Mouse (Mus musculus) liver, embryonic 16.5 days (tissue): ENCODE results near the gene Prkn. TPM values are rescaled to one million over a fixed set of nuclear protein-coding genes. Genes with fewer than 3 reads are reported as not detected.

Source experiments
- ATAC-seq: fragments of 200-750 bp; cut with Nextera tagmentation; 2 replicates; pipeline ENCODE4 v1.8.0; 2017; ENCODE audit warnings: low read depth, mild to moderate bottlenecking, moderate number of reproducible peaks, moderate library complexity
- H3K27ac ChIP-seq: fragments of 300-500 bp; sonication (generic); 2 replicates; pipeline ENCODE4 v1.5.1; 2014; ENCODE audit warnings: mild to moderate bottlenecking, low read length
- H3K27me3 ChIP-seq: fragments of 300-500 bp; sonication (generic); 2 replicates; pipeline ENCODE4 v1.6.1; 2014; ENCODE audit warnings: low read depth, low read length, mixed read lengths; ENCODE audit not compliant: control insufficient read depth, insufficient read depth
- H3K36me3 ChIP-seq: fragments of 300-500 bp; sonication (generic); 2 replicates; pipeline ENCODE4 v1.6.1; 2014; ENCODE audit warnings: mild to moderate bottlenecking; ENCODE audit not compliant: control insufficient read depth, insufficient read depth
- H3K4me1 ChIP-seq: fragments of 300-500 bp; sonication (generic); 2 replicates; pipeline ENCODE4 v1.6.1; 2014; ENCODE audit warnings: low read depth, low read length, mixed read lengths; ENCODE audit not compliant: control insufficient read depth
- H3K4me2 ChIP-seq: fragments of 300-500 bp; sonication (generic); 2 replicates; pipeline ENCODE4 v1.6.1; 2014; ENCODE audit warnings: low read depth, low read length, mixed read lengths
- H3K4me3 ChIP-seq: fragments of 300-500 bp; sonication (generic); 2 replicates; pipeline ENCODE4 v1.5.1; 2014; ENCODE audit warnings: low read depth, mild to moderate bottlenecking, low read length
- H3K9ac ChIP-seq: fragments of 300-500 bp; sonication (generic); 2 replicates; pipeline ENCODE4 v1.6.1; 2014; ENCODE audit warnings: low read depth, low read length
- H3K9me3 ChIP-seq: fragments of 300-500 bp; sonication (generic); replicated peaks from 2 replicates; pipeline ENCODE4 v1.6.1; 2016; ENCODE audit warnings: low read length; ENCODE audit not compliant: control insufficient read depth
- WGBS: fragments of 180-500 bp; shearing (Covaris S2); extraction: QIAGEN DNeasy Blood & Tissue Kit; methylation state at CpG from one replicate; pipeline ENCODE4 v1.1.7; 2014; ENCODE audit not compliant: insufficient replicate concordance; 5-methylcytosine and 5-hydroxymethylcytosine counted together
- polyA plus RNA-seq: library from polyadenylated mRNA; unstranded; fragments of >200 nt; fragmentation: Nextera tagmentation; extraction: Ambion mirVana; gene quantifications from 2 replicates; pipeline ENCODE4 v1.2.1, GENCODE M21; 2015

The Prkn gene
- polyA plus RNA-seq, 1 experiment from 2014 or later, result 0.70 TPM

GRCm38 (mm10) chr17:11919581-11919980 lies 1079.4 kb downstream of the Prkn start:
- WGBS, result 59% methylated on average over 6 of the region's 6 CpGs
- H3K4me3 ChIP-seq, result no peak overlapping the region
- H3K9me3 ChIP-seq, result no peaks in the 10 kb centered on the region
- no peaks in the 10 kb centered on the region for H3K4me1 ChIP-seq
- no peak overlapping the region for H3K9ac ChIP-seq
- H3K27me3 ChIP-seq, result peaks cover under 1% of the 10 kb centered on the region; the same call in 1 of the 2 replicates
- H3K4me2 ChIP-seq, result no peak overlapping the region
- ATAC-seq, result no peak
- H3K36me3 ChIP-seq, result no peaks in the 10 kb centered on the region
- no peak overlapping the region for H3K27ac ChIP-seq

GRCm38 (mm10) chr17:11921026-11921425 lies 1080.8 kb downstream of the Prkn start:
- Histone ChIP-seq H3K4me3 (no peak overlapping the region), H3K4me1 (no peaks in the 10 kb centered on the region), H3K27me3 (no peaks in the 10 kb centered on the region), H3K36me3 (no peaks in the 10 kb centered on the region), H3K27ac (no peak overlapping the region), H3K9ac (no peak overlapping the region), H3K9me3 (no peaks in the 10 kb centered on the region), H3K4me2 (no peak overlapping the region)
- WGBS, result 70% methylated on average over 9 of the region's 9 CpGs
- no peak for ATAC-seq

DNA sequence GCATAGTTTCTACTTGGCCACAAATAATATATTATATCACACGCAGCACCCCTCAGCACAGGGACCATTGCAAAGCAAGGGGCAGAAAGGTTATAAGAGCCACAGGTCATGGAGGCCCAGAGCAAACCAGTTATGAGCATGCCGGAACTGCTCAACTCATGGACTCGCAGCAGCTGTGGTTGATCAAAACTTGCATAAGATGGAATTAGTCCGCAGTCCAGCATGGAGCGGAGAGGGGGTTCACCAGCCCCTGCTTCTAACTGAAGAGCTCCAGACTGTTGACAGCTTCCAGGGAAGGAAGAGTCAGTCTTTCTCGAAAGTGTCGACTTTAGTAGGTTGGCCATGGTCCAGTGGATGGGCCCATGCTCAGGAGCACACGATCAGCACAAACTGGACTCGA lies 1083.8 kb downstream of the Prkn start:
- Histone ChIP-seq H3K27ac (no peak overlapping the region), H3K9ac (no peak overlapping the region), H3K4me3 (no peak overlapping the region), H3K4me1 (no peaks in the 10 kb centered on the region), H3K4me2 (no peak overlapping the region), H3K36me3 (no peaks in the 10 kb centered on the region), H3K27me3 (no peaks in the 10 kb centered on the region), H3K9me3 (no peaks in the 10 kb centered on the region)
- 74% methylated on average over 9 of the region's 9 CpGs for WGBS
- no peak for ATAC-seq

DNA sequence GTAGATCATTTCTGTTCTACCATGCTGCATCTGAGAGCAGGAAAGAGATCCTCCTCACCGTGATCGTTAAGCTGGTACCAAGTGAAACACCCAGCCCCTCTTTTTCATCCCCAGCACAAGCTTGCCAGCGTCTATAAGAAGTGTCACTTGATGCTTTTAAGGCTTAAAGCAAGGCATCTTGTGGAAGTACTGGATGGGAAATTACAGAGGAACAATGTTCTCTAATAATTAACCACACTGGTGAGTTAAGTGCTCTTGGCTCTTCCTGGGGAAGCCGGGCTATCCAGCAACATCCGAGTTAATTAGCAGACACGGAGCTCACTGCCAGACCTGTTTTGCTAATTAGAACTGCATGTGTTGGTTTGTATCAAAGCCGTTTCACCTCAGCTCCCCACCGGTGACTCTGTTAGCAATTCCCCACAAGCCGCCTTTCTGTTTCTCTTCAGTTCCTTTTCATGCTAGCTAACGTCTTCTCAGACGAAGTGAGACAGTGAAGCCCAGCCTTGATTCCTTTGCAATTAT lies 1086.7 kb downstream of the Prkn start:
- H3K4me1 ChIP-seq, result no peaks in the 10 kb centered on the region
- no peak overlapping the region for H3K9ac ChIP-seq
- no peaks in the 10 kb centered on the region for H3K27me3 ChIP-seq
- H3K4me3 ChIP-seq, result no peak overlapping the region
- H3K9me3 ChIP-seq, result no peaks in the 10 kb centered on the region
- H3K4me2 ChIP-seq, result no peak overlapping the region
- H3K36me3 ChIP-seq, result no peaks in the 10 kb centered on the region
- ATAC-seq, result no peak
- no peak overlapping the region for H3K27ac ChIP-seq
- 40% methylated on average over 11 of the region's 11 CpGs for WGBS

DNA sequence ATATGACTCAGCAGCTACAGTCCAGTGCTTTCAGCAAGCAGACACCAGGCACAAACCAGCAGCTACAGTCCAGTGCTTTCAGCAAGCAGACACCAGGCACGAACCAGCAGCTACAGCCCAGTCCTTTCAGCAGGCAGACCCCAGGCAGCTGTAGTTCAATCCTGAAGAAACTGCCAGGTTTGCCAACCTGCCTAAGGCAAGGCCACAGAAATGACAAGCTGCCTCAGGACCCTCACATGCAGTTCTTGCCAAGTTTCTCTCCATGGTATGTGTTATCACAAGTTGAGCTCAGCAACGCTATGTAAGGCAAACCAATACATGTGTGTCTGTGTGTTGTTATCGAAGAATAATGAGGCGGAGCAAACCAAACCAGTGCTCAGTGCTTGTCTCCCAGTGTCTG lies 1091.5 kb downstream of the Prkn start:
- H3K4me2 ChIP-seq, result no peak overlapping the region
- 71% methylated on average over 4 of the region's 4 CpGs for WGBS
- no peaks in the 10 kb centered on the region for H3K9me3 ChIP-seq
- no peak for ATAC-seq
- H3K9ac ChIP-seq, result no peak overlapping the region
- no peaks in the 10 kb centered on the region for H3K27me3 ChIP-seq
- no peak overlapping the region for H3K27ac ChIP-seq
- H3K4me3 ChIP-seq, result no peak overlapping the region
- no peaks in the 10 kb centered on the region for H3K36me3 ChIP-seq
- no peaks in the 10 kb centered on the region for H3K4me1 ChIP-seq

GRCm38 (mm10) chr17:11933737-11934136 lies 1093.6 kb downstream of the Prkn start:
- Histone ChIP-seq H3K4me3 (no peak overlapping the region), H3K4me2 (no peak overlapping the region), H3K9ac (no peak overlapping the region), H3K27ac (no peak overlapping the region), H3K27me3 (no peaks in the 10 kb centered on the region), H3K36me3 (no peaks in the 10 kb centered on the region), H3K4me1 (no peaks in the 10 kb centered on the region), H3K9me3 (no peaks in the 10 kb centered on the region)
- ATAC-seq, result no peak
- 59% methylated on average over 5 of the region's 5 CpGs for WGBS

DNA sequence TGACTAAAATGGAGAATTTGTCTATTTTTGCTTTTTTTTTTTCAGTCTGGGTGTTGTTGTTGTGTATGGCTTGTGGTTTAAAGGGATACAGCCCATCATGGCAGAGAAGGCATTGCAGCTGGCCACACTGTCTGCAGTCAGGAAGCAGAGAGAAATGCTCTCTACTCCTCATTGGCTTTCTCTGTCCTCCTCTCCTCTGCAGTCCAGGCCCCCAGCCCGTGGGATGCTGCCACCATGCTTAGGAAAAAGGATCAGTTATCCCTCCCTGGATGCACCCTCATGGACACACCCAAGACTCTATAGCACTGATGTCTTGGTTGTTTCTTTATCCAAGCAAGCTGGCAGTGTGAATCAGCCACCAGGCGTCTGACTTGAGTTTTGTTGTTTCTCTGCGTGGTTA lies 1107.3 kb downstream of the Prkn start:
- Histone ChIP-seq H3K36me3 (no peaks in the 10 kb centered on the region), H3K9ac (no peak overlapping the region), H3K9me3 (no peaks in the 10 kb centered on the region), H3K27ac (no peak overlapping the region), H3K4me1 (no peaks in the 10 kb centered on the region), H3K27me3 (no peaks in the 10 kb centered on the region), H3K4me2 (no peak overlapping the region), H3K4me3 (no peak overlapping the region)
- no peak for ATAC-seq
- 53% methylated on average over 3 of the region's 3 CpGs for WGBS

- WGBS, result 58% methylated on average over 10 of the region's 10 CpGs
- H3K4me1 ChIP-seq, result no peaks in the 10 kb centered on the region
- no peak overlapping the region for H3K4me2 ChIP-seq
- no peak overlapping the region for H3K4me3 ChIP-seq
- H3K27ac ChIP-seq, result no peak overlapping the region
- H3K9me3 ChIP-seq, result no peaks in the 10 kb centered on the region
- no peak overlapping the region for H3K9ac ChIP-seq
- no peaks in the 10 kb centered on the region for H3K36me3 ChIP-seq
- ATAC-seq, result no peak
- H3K27me3 ChIP-seq, result no peaks in the 10 kb centered on the region
Observed at GRCm38 (mm10) chr17:11949551-11950197, 1109.5 kb downstream of the Prkn start.

DNA sequence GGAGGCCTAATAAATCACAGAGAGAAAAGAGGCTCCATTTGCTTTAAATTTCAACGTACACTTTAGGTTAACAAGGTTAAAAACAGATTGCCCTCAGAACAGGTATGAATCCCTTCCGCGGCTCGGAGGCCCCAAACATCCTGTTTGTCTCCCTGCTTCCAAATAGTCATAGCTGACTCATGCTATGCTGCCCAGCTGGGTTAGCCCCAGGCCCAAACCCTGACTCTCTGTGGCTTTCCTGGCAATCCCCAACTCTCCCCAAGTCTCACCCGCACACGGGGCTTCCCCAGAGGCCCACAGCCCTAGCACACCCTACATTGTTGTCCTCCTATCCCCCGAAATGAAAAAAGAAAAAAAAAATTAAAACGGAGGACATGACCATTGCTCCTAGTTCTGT lies 1110.0 kb downstream of the Prkn start:
- Histone ChIP-seq H3K27me3 (no peaks in the 10 kb centered on the region), H3K36me3 (no peaks in the 10 kb centered on the region), H3K27ac (no peak overlapping the region), H3K4me1 (no peaks in the 10 kb centered on the region), H3K9ac (no peak overlapping the region), H3K4me2 (no peak overlapping the region), H3K9me3 (no peaks in the 10 kb centered on the region), H3K4me3 (no peak overlapping the region)
- 40% methylated on average over 8 of the region's 8 CpGs for WGBS
- ATAC-seq, result no peak
